Mouse (Mus musculus): ENCODE data around the gene Map3k4. TPM values are rescaled to one million over a fixed set of nuclear protein-coding genes. Genes with fewer than 3 reads are reported as not detected.

The Map3k4 gene
- total RNA-seq, 1 experiment from 2014 or later, result 22.5 TPM

DNA sequence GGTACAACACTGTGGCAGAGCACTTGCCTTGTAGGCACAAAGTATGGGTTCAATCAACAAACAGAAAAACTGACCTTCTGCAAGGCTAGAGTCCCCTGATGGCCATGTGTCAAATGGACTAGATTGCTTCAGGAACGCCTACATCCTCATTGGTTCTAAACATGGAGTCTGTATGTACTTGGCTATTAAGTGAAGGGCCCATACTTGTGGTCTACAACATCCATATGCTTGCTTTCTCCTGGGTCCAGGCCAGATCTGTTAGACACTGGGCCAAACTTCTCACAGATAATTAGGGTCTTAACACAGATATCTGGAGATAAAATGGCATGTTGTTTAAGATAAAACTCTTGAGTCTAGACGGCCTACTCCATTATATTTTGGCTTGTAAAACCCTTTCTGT is 138.8 kb downstream of the Map3k4 start:
- DNase-seq, result no peak

DNA sequence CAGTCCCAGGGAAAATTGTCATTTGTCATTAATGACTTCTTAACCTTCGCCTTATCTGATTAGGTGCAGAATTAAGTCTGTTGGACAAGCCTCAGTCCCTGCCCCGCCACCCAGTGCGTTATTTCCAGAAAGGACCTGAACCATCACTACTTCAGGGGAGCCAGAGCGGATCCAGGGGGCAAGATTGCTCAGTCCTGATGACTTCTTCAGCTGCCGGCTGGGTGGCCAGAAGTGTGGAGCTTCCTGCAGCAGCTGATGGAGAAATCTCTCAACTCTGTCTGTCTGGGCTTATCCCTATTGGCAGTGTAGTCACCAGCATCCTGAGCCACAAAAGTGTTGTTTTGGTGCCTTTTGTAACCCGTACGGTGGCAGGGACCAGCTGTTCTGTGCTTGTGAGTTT is 139.3 kb downstream of the Map3k4 start:
- DNase-seq, result no peak

Other genes with a start within 250 kb of the Map3k4 start
- 18.7 and 23.0 TPM in 2 replicates for gene Agpat4, start 200.1 kb downstream of the Map3k4 start, total RNA-seq (2021)
- 16.9 and 281 TPM in 2 replicates for gene Plg, start 59.8 kb upstream of the Map3k4 start, total RNA-seq (2021)
- gene Slc22a3, start 188.9 kb upstream of the Map3k4 start, total RNA-seq (2021), result 5.6 and 9.0 TPM in 2 replicates

Data from adrenal gland, postnatal 14 days (tissue).